Mouse (Mus musculus) brown adipose tissue, adult 24 weeks (tissue): Measurements from ENCODE around the gene Vps45. TPM values are rescaled to one million over a fixed set of nuclear protein-coding genes. Genes with fewer than 3 reads are reported as not detected.
"Not testable (repeated sequence)": the region's sequence is repeated elsewhere in the genome, so short reads cannot be mapped to it uniquely, and the experiment has no call there.

ENCODE experiments used
- H3K27ac ChIP-seq: fragments of 200-500 bp; replicated peaks from 2 replicates; pipeline ENCODE4 v1.5.1; 2012; ENCODE audit warnings: low read depth, mild to moderate bottlenecking, low read length
- H3K4me1 ChIP-seq: fragments of 200-500 bp; 2 replicates; pipeline ENCODE4 v1.6.1; 2012; ENCODE audit warnings: low read length, mixed read lengths; ENCODE audit not compliant: control insufficient read depth, insufficient read depth, insufficient read length
- H3K4me3 ChIP-seq: fragments of 200-500 bp; 2 replicates; pipeline ENCODE4 v1.5.1; 2012; ENCODE audit warnings: low read depth, mild to moderate bottlenecking, low read length, moderate library complexity; ENCODE audit not compliant: insufficient read depth
- polyA plus RNA-seq: library from polyadenylated mRNA; stranded (reverse); fragments of >200 nt; gene quantifications from 2 replicates; pipeline ENCODE4 v1.2.4, GENCODE M21; 2012; ENCODE audit not compliant: missing spikeins, insufficient read depth, insufficient read length

The Vps45 gene
- polyA plus RNA-seq, 1 experiment, result 23.7 TPM

DNA sequence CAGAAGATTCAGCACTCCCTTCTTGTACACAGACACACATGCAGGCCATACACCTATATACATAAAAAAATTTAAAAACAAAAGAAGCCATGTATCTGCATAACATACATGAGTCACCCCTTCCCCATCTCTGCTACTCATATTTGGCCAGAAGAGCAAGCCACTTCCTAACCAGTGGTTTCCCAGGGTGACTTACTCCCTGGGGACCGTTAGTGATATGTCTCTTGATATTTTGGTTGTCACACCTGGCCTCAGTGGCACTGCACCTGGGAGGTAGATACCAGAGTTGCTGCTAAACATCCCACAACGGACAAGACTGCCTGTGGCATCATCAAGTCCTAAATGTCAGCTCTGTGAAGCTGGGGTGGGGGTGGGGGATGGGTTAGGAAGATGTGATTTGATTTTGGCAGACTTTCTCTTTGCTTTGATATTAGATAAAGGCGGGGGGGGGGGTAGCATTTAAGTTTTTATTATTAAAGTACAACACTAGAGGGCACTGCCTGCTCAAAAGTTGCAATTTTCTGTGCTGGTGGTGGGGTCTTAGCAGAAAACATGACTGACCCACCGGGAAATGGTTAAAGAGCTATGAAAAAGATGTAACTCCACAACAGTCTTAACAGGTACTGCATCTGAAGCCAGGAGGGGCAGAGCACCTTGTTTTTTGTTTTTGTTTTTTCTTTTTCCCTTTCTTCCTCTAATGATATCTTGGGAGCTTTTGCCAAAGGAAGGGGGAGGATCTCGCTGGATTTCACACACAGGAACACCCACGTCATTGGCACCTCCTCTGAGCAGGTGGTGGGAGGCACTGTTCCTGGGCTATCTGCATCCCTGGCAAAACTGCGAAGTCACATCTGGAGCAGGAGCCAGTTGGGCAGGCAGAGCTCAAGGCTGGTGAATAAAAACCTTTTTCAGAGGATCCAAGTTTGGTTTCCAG, 92.5 kb downstream of the Vps45 start:
- no peak overlapping the region for H3K4me3 ChIP-seq
- H3K4me1 ChIP-seq, result no peaks in the 10 kb centered on the region
- H3K27ac ChIP-seq, result no peak overlapping the region

DNA sequence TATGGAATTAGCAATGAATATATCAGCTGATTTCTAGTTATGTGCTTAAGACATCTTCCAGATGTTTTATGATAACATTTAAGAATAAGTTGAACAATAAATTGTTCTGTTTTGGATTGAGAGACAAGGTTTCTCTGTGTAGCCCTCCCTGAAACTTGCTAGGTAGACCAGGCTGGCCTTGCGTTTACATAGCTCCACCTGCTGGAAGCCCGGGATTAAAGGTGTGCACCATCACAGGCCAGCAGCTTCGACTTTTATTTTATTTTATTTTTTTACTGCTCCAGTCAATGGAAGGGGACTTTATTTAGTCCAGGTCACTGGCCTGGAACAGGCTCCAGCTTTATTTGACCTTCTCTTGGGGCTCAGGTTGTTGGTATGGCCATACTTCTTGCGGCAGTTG, 94.6 kb downstream of the Vps45 start:
- Histone ChIP-seq H3K4me1 (no peaks in the 10 kb centered on the region), H3K4me3 (no peak overlapping the region), H3K27ac (no peak overlapping the region)

GRCm38 (mm10) chr3:95963230-95963629, 95.0 kb downstream of the Vps45 start:
- Histone ChIP-seq H3K4me3 (no peak overlapping the region), H3K4me1 (no peaks in the 10 kb centered on the region), H3K27ac (no peak overlapping the region)

GRCm38 (mm10) chr3:95962182-95962581, 96.1 kb downstream of the Vps45 start:
- not testable (repeated sequence) for H3K27ac ChIP-seq, H3K4me1 ChIP-seq, H3K4me3 ChIP-seq

- Histone ChIP-seq H3K27ac (no peak overlapping the region), H3K4me1 (no peaks in the 10 kb centered on the region), H3K4me3 (no peak overlapping the region)
These were observed 98.5 kb downstream of the Vps45 start for GRCm38 (mm10) chr3:95959807-95960206.

DNA sequence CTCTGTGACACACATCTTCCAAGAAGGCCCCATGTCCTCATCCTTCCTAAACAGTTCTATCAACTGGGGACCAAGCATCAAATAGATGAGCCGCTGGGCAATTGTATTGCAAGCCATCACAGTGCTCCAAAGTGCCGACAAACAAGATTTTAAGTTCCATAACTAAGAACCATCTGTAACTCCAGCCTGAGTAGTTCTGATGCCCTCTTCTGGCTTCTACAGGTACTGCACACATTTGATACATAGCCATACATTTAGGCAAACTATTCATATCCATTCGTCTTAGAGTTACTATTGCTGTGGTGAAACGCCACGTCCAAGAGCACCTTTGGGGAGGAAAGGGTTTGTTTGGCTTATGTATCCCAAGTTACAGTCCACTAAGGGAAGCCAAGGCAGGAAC, 99.2 kb downstream of the Vps45 start:
- H3K4me1 ChIP-seq, result no peaks in the 10 kb centered on the region
- H3K4me3 ChIP-seq, result no peak overlapping the region
- no peak overlapping the region for H3K27ac ChIP-seq

DNA sequence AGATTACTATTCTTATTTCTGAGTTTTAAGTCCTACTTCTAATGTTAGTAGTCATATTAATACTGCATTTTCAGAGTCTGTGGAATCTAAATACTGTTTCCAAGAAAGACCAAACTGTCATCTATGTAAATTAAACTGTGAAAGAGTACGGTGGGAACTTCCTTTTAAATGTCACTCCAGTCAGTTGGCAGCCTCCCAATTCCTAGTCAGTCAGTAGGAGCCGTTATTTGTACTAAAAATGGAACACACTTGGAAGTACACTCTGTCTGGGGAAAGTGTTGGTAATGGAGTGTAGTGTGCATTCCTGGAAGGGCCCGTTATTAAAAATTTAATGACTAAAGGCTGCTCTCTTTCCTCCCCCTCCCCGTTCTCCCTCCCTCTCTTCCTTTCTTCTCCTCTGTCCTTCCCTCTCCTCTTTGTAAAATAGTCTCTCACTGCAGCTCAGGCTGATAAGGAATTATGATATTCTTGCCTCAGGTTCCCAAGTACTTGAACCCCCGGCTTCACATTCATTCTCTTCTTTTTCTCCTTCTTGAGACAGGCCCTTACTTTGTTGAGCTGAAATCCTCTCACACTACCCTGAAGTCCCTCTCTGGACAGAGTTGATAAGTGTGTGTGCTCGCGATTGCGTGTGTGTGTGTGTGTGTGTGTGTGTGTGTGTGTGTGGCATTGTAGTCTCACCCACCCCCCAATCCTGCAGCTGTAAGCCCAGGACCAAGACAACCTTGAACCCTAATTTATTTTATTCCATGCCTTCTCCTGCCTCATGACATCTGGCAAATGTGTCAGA, 100.7 kb downstream of the Vps45 start:
- Histone ChIP-seq H3K27ac (no peak overlapping the region), H3K4me3 (no peak overlapping the region), H3K4me1 (no peaks in the 10 kb centered on the region)

- H3K27ac ChIP-seq, result no peak overlapping the region
- no peaks in the 10 kb centered on the region for H3K4me1 ChIP-seq
- H3K4me3 ChIP-seq, result no peak overlapping the region
These were observed 102.9 kb downstream of the Vps45 start for GRCm38 (mm10) chr3:95955318-95955717.

DNA sequence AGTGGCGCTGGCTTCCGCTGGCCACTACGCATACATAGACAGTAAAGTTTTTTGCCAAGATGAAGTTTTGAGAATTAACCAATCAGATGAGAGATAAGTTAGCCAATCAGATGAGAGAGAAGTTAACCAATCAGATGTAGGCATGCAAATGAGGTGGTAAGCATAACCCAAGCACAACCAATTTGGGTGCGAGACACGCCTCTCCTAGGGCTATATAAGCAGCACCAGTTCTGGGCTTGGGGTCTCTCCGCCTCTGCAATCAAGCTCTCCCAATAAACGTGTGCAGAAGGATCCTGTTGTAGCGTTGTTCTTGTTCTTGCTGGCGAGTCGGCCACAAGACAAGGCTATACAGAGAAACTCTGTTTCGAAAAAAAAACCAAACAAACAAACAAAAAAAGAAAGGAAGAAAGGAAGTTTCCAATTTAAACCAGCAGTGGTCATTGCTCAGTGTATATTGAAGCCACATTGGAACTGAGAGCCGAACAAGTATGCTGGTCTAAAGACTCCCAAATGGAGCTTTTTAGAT, 103.6 kb downstream of the Vps45 start:
- not testable (repeated sequence) for H3K27ac ChIP-seq, H3K4me1 ChIP-seq, H3K4me3 ChIP-seq

DNA sequence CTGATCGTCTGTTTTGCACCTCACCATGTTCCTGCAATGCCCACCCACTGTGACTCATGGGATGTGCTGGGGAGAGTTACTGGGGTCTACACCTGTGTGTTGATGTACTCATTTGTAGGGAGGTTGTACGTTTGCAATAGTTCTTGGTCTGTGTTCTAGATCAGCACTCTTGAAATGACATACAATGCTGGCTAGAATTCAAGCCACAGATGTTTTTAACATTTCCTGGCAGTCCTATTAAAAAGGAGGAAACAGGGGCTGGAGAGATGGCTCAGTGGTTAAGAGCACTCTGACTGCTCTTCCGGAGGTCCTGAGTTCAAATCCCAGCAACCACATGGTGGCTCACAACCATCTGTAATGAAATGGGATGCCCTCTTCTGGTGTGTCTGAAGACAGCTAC, 104.7 kb downstream of the Vps45 start:
- Histone ChIP-seq H3K27ac (0 out of 2 replicates have a peak overlapping the region, but pooled peaks have one; percentile 41), H3K4me1 (no peaks in the 10 kb centered on the region), H3K4me3 (no peak overlapping the region)

DNA sequence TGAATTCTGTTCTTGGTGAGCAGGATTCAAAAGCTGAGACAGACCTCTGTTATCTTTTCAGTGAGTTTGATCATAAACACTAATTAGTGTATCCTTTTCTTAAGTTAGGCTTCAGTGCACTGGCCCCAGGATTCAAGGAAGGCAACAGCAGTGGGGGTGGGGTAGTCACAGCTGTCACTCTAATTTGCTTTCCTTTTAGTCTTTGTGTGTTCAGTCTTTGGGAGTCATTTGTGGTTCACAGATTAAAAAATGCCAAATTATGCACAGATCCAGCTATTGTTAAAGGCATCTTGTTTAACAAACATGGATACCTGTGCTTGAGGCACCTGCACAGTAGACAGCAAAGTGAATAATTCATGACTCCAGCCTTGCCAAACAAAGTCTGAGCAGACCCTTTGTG, 105.2 kb downstream of the Vps45 start:
- H3K4me1 ChIP-seq, result no peaks in the 10 kb centered on the region
- H3K27ac ChIP-seq, result 0 out of 2 replicates have a peak overlapping the region, but pooled peaks have one; percentile 41
- H3K4me3 ChIP-seq, result no peak overlapping the region

DNA sequence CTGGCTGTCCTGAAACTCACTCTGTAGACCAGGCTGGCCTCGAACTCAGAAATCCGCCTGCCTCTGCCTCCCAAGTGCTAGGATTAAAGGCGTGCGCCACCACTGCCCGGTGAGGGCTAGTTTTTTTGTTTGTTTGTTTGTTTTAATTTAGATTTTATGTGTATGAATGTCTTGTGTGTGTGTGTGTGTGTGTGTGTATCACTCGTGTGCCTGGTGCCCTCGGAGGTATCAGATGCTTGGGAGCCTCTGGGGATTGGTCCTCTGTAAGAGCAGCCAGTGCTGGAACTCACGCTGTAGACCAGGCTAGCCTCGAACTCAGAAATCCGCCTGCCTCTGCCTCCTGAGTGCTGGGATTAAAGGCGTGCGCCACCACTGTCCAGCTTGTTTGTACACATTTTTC, 106.7 kb downstream of the Vps45 start:
- peak overlapping the region; percentile 80 for H3K4me3 ChIP-seq
- H3K4me1 ChIP-seq, result not testable (repeated sequence)
- H3K27ac ChIP-seq, result peak overlapping the region; percentile 94

- H3K4me3 ChIP-seq, result peak overlapping the region; percentile 80
- peak overlapping the region; percentile 94 for H3K27ac ChIP-seq
- no peaks in the 10 kb centered on the region for H3K4me1 ChIP-seq
These were observed 107.3 kb downstream of the Vps45 start for GRCm38 (mm10) chr3:95950763-95951551.
